Mouse (Mus musculus) frontal cortex, postnatal 14 days (tissue): Measurements from ENCODE around the gene Fars2.

ENCODE experiments used
- DNase-seq, 2 experiments: peaks; one replicate each; pipeline ENCODE4 v3.0.0; 2022; ENCODE audit warnings: low spot score in 2 of 2

Gene Fars2

GRCm38 (mm10) chr13:36731016-36731930, 614.1 kb downstream of the Fars2 start:
- peak in 1 of 2 experiments; percentile 25 for DNase-seq

- DNase-seq, result peak in 1 of 2 experiments; percentile 21
Measured at GRCm38 (mm10) chr13:36731931-36732461, 614.8 kb downstream of the Fars2 start.

GRCm38 (mm10) chr13:36732891-36733490, 615.8 kb downstream of the Fars2 start:
- DNase-seq, result no peak

GRCm38 (mm10) chr13:36733566-36733965, 616.4 kb downstream of the Fars2 start:
- no peak for DNase-seq

GRCm38 (mm10) chr13:36733989-36734690, 616.9 kb downstream of the Fars2 start:
- DNase-seq, result peak in 1 of 2 experiments; percentile 20

GRCm38 (mm10) chr13:36734731-36735571, 617.7 kb downstream of the Fars2 start, which contains the start of gene Nrn1:
TSS of gene Nrn1 (minus strand) at chr13:36735131.
- peak in 1 of 2 experiments; percentile 38 for DNase-seq

GRCm38 (mm10) chr13:36735901-36736618, 618.8 kb downstream of the Fars2 start:
- peak; percentile 34 to 52 for DNase-seq

- DNase-seq, result no peak
Measured at GRCm38 (mm10) chr13:36736619-36736996, 619.4 kb downstream of the Fars2 start.

GRCm38 (mm10) chr13:36750056-36750455, 632.8 kb downstream of the Fars2 start:
- DNase-seq, result no peak

- no peak for DNase-seq
Measured at GRCm38 (mm10) chr13:36751861-36752260, 634.6 kb downstream of the Fars2 start.

GRCm38 (mm10) chr13:36766801-36767200, 649.6 kb downstream of the Fars2 start:
- no peak for DNase-seq
